Mouse (Mus musculus): ENCODE measurements around the gene Hmox1. TPM values are rescaled to one million over a fixed set of nuclear protein-coding genes. Genes with fewer than 3 reads are reported as not detected.

Hmox1 gene
- polyA plus RNA-seq (2015; fragmentation: Nextera tagmentation; extraction: Ambion mirVana): 32.8 and 38.1 TPM in 2 replicates

- Histone ChIP-seq H3K27me3 (replicated peaks) (peaks cover 7% of the 10 kb centered on the region; the same call in 1 of the 2 replicates), H3K4me3 (peak within 1 kb of the TSS; percentile 81), H3K36me3 (peaks cover 30% of the 10 kb centered on the region), H3K9ac (peak within 1 kb of the TSS; percentile 91), H3K4me2 (peak within 1 kb of the TSS; percentile 92), H3K4me1 (peaks cover 23% of the 10 kb centered on the region), H3K27ac (replicated peaks) (peak within 1 kb of the TSS; percentile 58), H3K9me3 (no peaks in the 10 kb centered on the region)
- ATAC-seq (ENCODE audit: extremely low read depth, insufficient number of reproducible peaks, low FRiP score, low TSS enrichment): peak; percentile 82
- under 1% methylated on average over 36 of the region's 36 CpGs for WGBS
Observed at GRCm38 (mm10) chr8:75093399-75094156, at the start of gene Hmox1. Gene Hmox1, plus strand, starts transcription at chr8:75093621.

DNA sequence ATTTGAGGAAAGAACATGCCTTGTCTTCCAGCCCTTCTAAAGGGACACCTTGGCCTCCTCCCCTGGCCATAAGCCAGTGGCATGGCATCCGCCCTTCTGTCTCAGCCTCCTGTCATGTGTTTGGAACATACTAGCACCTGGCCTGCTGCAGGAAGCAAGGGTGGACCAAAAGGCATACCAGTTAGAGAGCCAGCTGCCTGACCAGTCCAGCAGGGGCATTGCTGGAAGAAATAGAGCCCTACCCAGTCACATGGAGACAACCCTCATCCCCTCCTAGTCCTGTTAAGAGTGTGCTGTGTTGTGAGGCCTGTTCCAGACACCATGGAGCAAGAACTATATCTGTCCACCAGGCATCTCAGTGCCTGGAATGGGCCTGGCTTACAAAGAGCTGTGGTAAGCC is 47.1 kb upstream of the Hmox1 start:
- 70% methylated on average over 1 of the region's 1 CpGs for WGBS
- H3K9ac ChIP-seq: no peak overlapping the region
- H3K36me3 ChIP-seq: peaks cover 9% of the 10 kb centered on the region
- no peak for ATAC-seq (ENCODE audit: extremely low read depth, insufficient number of reproducible peaks, low FRiP score, low TSS enrichment)
- H3K4me2 ChIP-seq: no peak overlapping the region
- H3K27me3 ChIP-seq (replicated peaks): no peaks in the 10 kb centered on the region
- peak overlapping the region; percentile 74 for H3K27ac ChIP-seq (replicated peaks)
- H3K9me3 ChIP-seq: no peaks in the 10 kb centered on the region
- H3K4me1 ChIP-seq: peaks cover 28% of the 10 kb centered on the region
- no peak overlapping the region for H3K4me3 ChIP-seq

DNA sequence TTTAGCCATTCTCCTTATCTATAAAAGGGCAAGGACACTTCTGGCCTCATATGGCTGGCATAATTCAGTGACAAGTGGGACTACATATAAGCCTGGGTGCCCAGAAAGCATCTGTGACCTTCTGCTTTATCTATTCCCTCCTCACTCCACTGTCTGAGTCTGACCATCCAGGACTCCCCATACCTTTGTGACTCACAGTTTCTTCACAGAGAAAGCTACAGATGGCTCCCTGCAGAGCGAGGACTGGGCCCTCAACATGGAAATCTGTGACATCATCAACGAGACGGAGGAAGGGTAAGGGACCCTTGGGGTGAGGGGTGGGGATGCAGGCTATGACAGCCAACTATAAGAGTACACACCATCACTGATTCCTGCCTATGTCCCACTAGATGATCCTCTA is 45.6 kb upstream of the Hmox1 start:
- Histone ChIP-seq H3K4me1 (peaks cover 20% of the 10 kb centered on the region), H3K27me3 (replicated peaks) (no peaks in the 10 kb centered on the region), H3K9ac (no peak overlapping the region), H3K27ac (replicated peaks) (no peak overlapping the region), H3K9me3 (no peaks in the 10 kb centered on the region), H3K4me3 (no peak overlapping the region), H3K36me3 (peaks cover 21% of the 10 kb centered on the region), H3K4me2 (no peak overlapping the region)
- WGBS: 86% methylated on average over 3 of the region's 3 CpGs
- ATAC-seq (ENCODE audit: extremely low read depth, insufficient number of reproducible peaks, low FRiP score, low TSS enrichment): no peak

- Histone ChIP-seq H3K27me3 (replicated peaks) (no peaks in the 10 kb centered on the region), H3K9ac (no peak overlapping the region), H3K36me3 (peaks cover 60% of the 10 kb centered on the region), H3K4me1 (peaks cover 3% of the 10 kb centered on the region; the same call in 1 of the 2 replicates), H3K27ac (replicated peaks) (no peak overlapping the region), H3K9me3 (no peaks in the 10 kb centered on the region), H3K4me2 (no peak overlapping the region), H3K4me3 (no peak overlapping the region)
- 89% methylated on average over 4 of the region's 4 CpGs for WGBS
- ATAC-seq (ENCODE audit: extremely low read depth, insufficient number of reproducible peaks, low FRiP score, low TSS enrichment): no peak
Observed at GRCm38 (mm10) chr8:75053342-75053741, 40.1 kb upstream of the Hmox1 start.

GRCm38 (mm10) chr8:75055673-75056072 is 37.7 kb upstream of the Hmox1 start:
- WGBS: 85% methylated on average over 2 of the region's 2 CpGs
- H3K4me1 ChIP-seq: peaks cover 3% of the 10 kb centered on the region; the same call in 1 of the 2 replicates
- H3K9me3 ChIP-seq: no peaks in the 10 kb centered on the region
- ATAC-seq (ENCODE audit: extremely low read depth, insufficient number of reproducible peaks, low FRiP score, low TSS enrichment): no peak
- no peaks in the 10 kb centered on the region for H3K27me3 ChIP-seq (replicated peaks)
- H3K4me3 ChIP-seq: no peak overlapping the region
- H3K36me3 ChIP-seq: peaks cover 76% of the 10 kb centered on the region
- H3K4me2 ChIP-seq: no peak overlapping the region
- no peak overlapping the region for H3K9ac ChIP-seq
- H3K27ac ChIP-seq (replicated peaks): no peak overlapping the region

- Histone ChIP-seq H3K4me2 (no peak overlapping the region), H3K9me3 (no peaks in the 10 kb centered on the region), H3K4me1 (peaks cover 10% of the 10 kb centered on the region), H3K27ac (replicated peaks) (no peak overlapping the region), H3K36me3 (peaks cover 83% of the 10 kb centered on the region), H3K4me3 (no peak overlapping the region), H3K27me3 (replicated peaks) (no peaks in the 10 kb centered on the region), H3K9ac (no peak overlapping the region)
- 72% methylated on average over 6 of the region's 6 CpGs for WGBS
- ATAC-seq (ENCODE audit: extremely low read depth, insufficient number of reproducible peaks, low FRiP score, low TSS enrichment): no peak
Observed at GRCm38 (mm10) chr8:75060022-75060421, 33.4 kb upstream of the Hmox1 start.

- no peak overlapping the region for H3K27ac ChIP-seq (replicated peaks)
- peaks cover 10% of the 10 kb centered on the region for H3K4me1 ChIP-seq
- no peak overlapping the region for H3K4me3 ChIP-seq
- H3K9me3 ChIP-seq: no peaks in the 10 kb centered on the region
- ATAC-seq (ENCODE audit: extremely low read depth, insufficient number of reproducible peaks, low FRiP score, low TSS enrichment): no peak
- no peaks in the 10 kb centered on the region for H3K27me3 ChIP-seq (replicated peaks)
- 66% methylated on average over 2 of the region's 2 CpGs for WGBS
- H3K4me2 ChIP-seq: no peak overlapping the region
- no peak overlapping the region for H3K9ac ChIP-seq
- H3K36me3 ChIP-seq: peaks cover 83% of the 10 kb centered on the region
Observed at GRCm38 (mm10) chr8:75060815-75061214, 32.6 kb upstream of the Hmox1 start.

- Histone ChIP-seq H3K4me2 (no peak overlapping the region), H3K36me3 (peaks cover 78% of the 10 kb centered on the region), H3K27me3 (replicated peaks) (no peaks in the 10 kb centered on the region), H3K4me1 (peaks cover 10% of the 10 kb centered on the region), H3K27ac (replicated peaks) (no peak overlapping the region), H3K9ac (no peak overlapping the region), H3K9me3 (no peaks in the 10 kb centered on the region), H3K4me3 (no peak overlapping the region)
- 47% methylated on average over 3 of the region's 3 CpGs for WGBS
- no peak for ATAC-seq (ENCODE audit: extremely low read depth, insufficient number of reproducible peaks, low FRiP score, low TSS enrichment)
Observed at GRCm38 (mm10) chr8:75063290-75063689, 30.1 kb upstream of the Hmox1 start.

DNA sequence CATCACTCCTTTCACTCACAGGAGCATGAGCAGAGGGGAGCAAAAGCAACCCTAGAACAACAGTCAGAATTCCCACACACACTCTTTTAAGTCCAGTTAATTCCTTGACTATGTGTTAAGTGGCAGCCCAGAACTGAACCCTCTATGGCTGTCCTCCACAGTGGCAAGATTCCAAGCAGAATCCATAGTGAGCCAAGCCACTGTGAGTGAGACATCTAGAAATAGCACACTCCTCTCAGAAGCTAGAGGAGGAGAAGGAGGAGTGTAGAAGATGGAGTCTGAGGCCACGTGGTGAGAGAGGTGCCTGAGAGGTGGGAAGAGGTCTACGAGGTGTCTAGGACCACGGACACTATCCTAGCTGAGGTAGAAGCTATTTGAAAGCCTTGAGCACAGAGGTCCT is 28.6 kb upstream of the Hmox1 start:
- no peak overlapping the region for H3K9ac ChIP-seq
- no peak overlapping the region for H3K27ac ChIP-seq (replicated peaks)
- peaks cover 10% of the 10 kb centered on the region for H3K4me1 ChIP-seq
- no peaks in the 10 kb centered on the region for H3K27me3 ChIP-seq (replicated peaks)
- H3K4me2 ChIP-seq: no peak overlapping the region
- H3K36me3 ChIP-seq: peaks cover 67% of the 10 kb centered on the region
- 71% methylated on average over 3 of the region's 3 CpGs for WGBS
- no peak for ATAC-seq (ENCODE audit: extremely low read depth, insufficient number of reproducible peaks, low FRiP score, low TSS enrichment)
- no peaks in the 10 kb centered on the region for H3K9me3 ChIP-seq
- H3K4me3 ChIP-seq: no peak overlapping the region

GRCm38 (mm10) chr8:75067287-75067686 is 26.1 kb upstream of the Hmox1 start:
- Histone ChIP-seq H3K27ac (replicated peaks) (no peak overlapping the region), H3K4me1 (peaks cover 10% of the 10 kb centered on the region), H3K4me2 (no peak overlapping the region), H3K4me3 (no peak overlapping the region), H3K27me3 (replicated peaks) (no peaks in the 10 kb centered on the region), H3K9me3 (no peaks in the 10 kb centered on the region), H3K9ac (no peak overlapping the region), H3K36me3 (peaks cover 50% of the 10 kb centered on the region)
- 64% methylated on average over 6 of the region's 6 CpGs for WGBS
- ATAC-seq (ENCODE audit: extremely low read depth, insufficient number of reproducible peaks, low FRiP score, low TSS enrichment): no peak

DNA sequence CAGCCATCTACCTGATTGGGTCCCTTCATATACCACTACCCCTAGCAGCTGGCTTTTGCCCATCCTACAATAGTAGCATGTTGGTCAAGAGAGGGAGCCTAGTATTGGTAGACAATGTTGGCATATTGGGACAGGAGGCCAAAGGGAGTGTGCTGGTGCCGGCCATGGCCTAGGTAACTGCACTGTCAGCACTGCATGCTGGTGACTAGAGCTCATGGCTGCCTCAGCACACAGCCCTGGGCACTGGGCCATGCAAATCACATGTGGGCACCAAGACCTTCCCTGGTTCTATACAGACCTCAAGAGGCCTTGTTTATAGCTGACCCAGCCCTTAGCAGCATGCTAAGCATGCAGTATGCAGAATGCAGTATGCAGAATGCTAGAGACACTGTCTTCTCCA is 23.1 kb upstream of the Hmox1 start:
- no peaks in the 10 kb centered on the region for H3K27me3 ChIP-seq (replicated peaks)
- no peak for ATAC-seq (ENCODE audit: extremely low read depth, insufficient number of reproducible peaks, low FRiP score, low TSS enrichment)
- H3K9ac ChIP-seq: no peak overlapping the region
- H3K36me3 ChIP-seq: peaks cover 29% of the 10 kb centered on the region
- WGBS: 81% methylated on average over 1 of the region's 1 CpGs
- H3K4me2 ChIP-seq: no peak overlapping the region
- no peak overlapping the region for H3K4me3 ChIP-seq
- H3K27ac ChIP-seq (replicated peaks): no peak overlapping the region
- H3K9me3 ChIP-seq: no peaks in the 10 kb centered on the region
- no peaks in the 10 kb centered on the region for H3K4me1 ChIP-seq

Measured in heart, embryonic 13.5 days (tissue).